Mouse (Mus musculus) spleen, adult 18-20 months (tissue): Measurements from ENCODE around the gene Acbd6.

ENCODE experiments used
- DNase-seq, 2 experiments: peaks; one replicate each; pipeline ENCODE4 v3.0.0; 2022; ENCODE audit warnings: mixed read lengths in 2 of 2

Acbd6 gene

GRCm38 (mm10) chr1:155729113-155729795, 171.3 kb downstream of the Acbd6 start:
- DNase-seq: no peak

- DNase-seq: no peak
Observed at GRCm38 (mm10) chr1:155731156-155731555, 173.2 kb downstream of the Acbd6 start.

GRCm38 (mm10) chr1:155736096-155736825, 178.3 kb downstream of the Acbd6 start:
- DNase-seq: no peak

- no peak for DNase-seq
Observed at GRCm38 (mm10) chr1:155737017-155737808, 179.3 kb downstream of the Acbd6 start.

GRCm38 (mm10) chr1:155737809-155738383, 180.0 kb downstream of the Acbd6 start:
- DNase-seq: no peak
